Mouse (Mus musculus) CH12.LX (cell line): Measurements from ENCODE around the gene Kcnj6. TPM values are rescaled to one million over a fixed set of nuclear protein-coding genes. Genes with fewer than 3 reads are reported as not detected.

Source experiments
- DNase-seq: peaks from one replicate; pipeline ENCODE4 v3.0.0-alpha.2; 2013; ENCODE audit errors: extremely low read depth
- H3K27ac ChIP-seq: 2 replicates; pipeline ENCODE4 v1.5.1; 2012; ENCODE audit warnings: low read depth, mild to moderate bottlenecking, control low read depth, moderate library complexity; ENCODE audit not compliant: insufficient read depth
- H3K27me3 ChIP-seq: replicated peaks from 2 replicates; pipeline ENCODE3; 2012; ENCODE audit warnings: inconsistent platforms
- H3K36me3 ChIP-seq, 2 experiments: replicated peaks in 1 of 2; 2 replicates each; pipeline versions ENCODE3 to v1.6.1; 2012; ENCODE audit warnings: inconsistent platforms in 1 of 2, low read length in 1 of 2, mild to moderate bottlenecking in 1 of 2, mixed read lengths in 1 of 2, moderate library complexity in 1 of 2; ENCODE audit not compliant: control insufficient read depth in 1 of 2, insufficient read depth in 1 of 2
- H3K4me1 ChIP-seq, 2 experiments: 2 replicates each; pipeline ENCODE4 v1.6.1; 2012; ENCODE audit warnings: inconsistent platforms in 1 of 2, moderate library complexity in 1 of 2; ENCODE audit not compliant: insufficient read depth in 2 of 2, control insufficient read depth in 1 of 2
- H3K4me2 ChIP-seq: 2 replicates; pipeline ENCODE4 v1.6.1; 2012; ENCODE audit warnings: low read depth, mild to moderate bottlenecking, control low read depth; ENCODE audit not compliant: poor library complexity, insufficient read depth, severe bottlenecking
- H3K4me3 ChIP-seq, 3 experiments: fragments of 150-350 bp in 1 of 3; sonication (generic) in 1 of 3; replicated peaks in 1 of 3; 2 replicates each; pipeline versions ENCODE3 to v1.5.1; 2011 to 2012; ENCODE audit warnings: low read depth in 2 of 3, low read length in 2 of 3, mild to moderate bottlenecking in 2 of 3, moderate library complexity in 2 of 3, control low read depth in 1 of 3, improper control_type of control experiment in 1 of 3, inconsistent platforms in 1 of 3, mixed read lengths in 1 of 3; ENCODE audit not compliant: poor library complexity in 1 of 3
- H3K79me2 ChIP-seq: replicated peaks from 2 replicates; pipeline ENCODE4 v1.6.1; 2012; ENCODE audit warnings: mild to moderate bottlenecking, moderate library complexity; ENCODE audit not compliant: control insufficient read depth, poor library complexity, insufficient read depth, severe bottlenecking; ENCODE audit errors: extremely low read depth
- H3K9ac ChIP-seq: 2 replicates; pipeline ENCODE4 v1.6.1; 2012; ENCODE audit warnings: low read depth, mild to moderate bottlenecking, control low read depth, moderate library complexity; ENCODE audit not compliant: insufficient read depth
- H3K9me3 ChIP-seq: replicated peaks from 2 replicates; pipeline ENCODE3; 2012; ENCODE audit warnings: low read length, inconsistent platforms, mixed read lengths
- BHLHE40 ChIP-seq: IDR thresholded peaks from 2 replicates; pipeline ENCODE4 v1.6.1; 2011; ENCODE audit warnings: mild to moderate bottlenecking, low read depth, low read length, improper control_type of control experiment
- CHD2 ChIP-seq: IDR thresholded peaks from 2 replicates; pipeline ENCODE4 v1.6.1; 2011; ENCODE audit warnings: low read length, improper control_type of control experiment
- E2F4 ChIP-seq: IDR thresholded peaks from 2 replicates; pipeline ENCODE4 v1.6.1; 2011; ENCODE audit warnings: low read depth, low read length, improper control_type of control experiment; ENCODE audit not compliant: insufficient replicate concordance
- ELF1 ChIP-seq: IDR thresholded peaks from 2 replicates; pipeline ENCODE4 v1.6.1; 2014; ENCODE audit warnings: low read depth, mild to moderate bottlenecking, inconsistent platforms, low read length, improper control_type of control experiment
- EP300 ChIP-seq: IDR thresholded peaks from 2 replicates; pipeline ENCODE4 v1.6.1; 2011; ENCODE audit warnings: low read length, improper control_type of control experiment
- GABPA ChIP-seq: IDR thresholded peaks from 2 replicates; pipeline ENCODE4 v1.6.1; 2012; ENCODE audit warnings: low read depth, low read length, improper control_type of control experiment, inconsistent platforms; ENCODE audit not compliant: insufficient replicate concordance
- JUND ChIP-seq: conservative IDR thresholded peaks from 2 replicates; pipeline ENCODE4 v1.6.1; 2011; ENCODE audit warnings: low read depth, low read length, improper control_type of control experiment
- MAFK ChIP-seq: IDR thresholded peaks from 2 replicates; pipeline ENCODE4 v1.6.1; 2011; ENCODE audit warnings: low read length, improper control_type of control experiment; ENCODE audit not compliant: insufficient replicate concordance
- MAZ ChIP-seq: IDR thresholded peaks from 2 replicates; pipeline ENCODE4 v1.6.1; 2012; ENCODE audit warnings: low read depth, mild to moderate bottlenecking, inconsistent platforms, low read length, improper control_type of control experiment, moderate library complexity
- MEF2A ChIP-seq: IDR thresholded peaks from 2 replicates; pipeline ENCODE4 v1.6.1; 2014; ENCODE audit warnings: low read depth, mild to moderate bottlenecking, inconsistent platforms, low read length, improper control_type of control experiment, borderline replicate concordance
- MXI1 ChIP-seq: IDR thresholded peaks from 2 replicates; pipeline ENCODE4 v1.6.1; 2011; ENCODE audit warnings: mild to moderate bottlenecking, low read depth, low read length, improper control_type of control experiment
- MYC ChIP-seq: IDR thresholded peaks from 2 replicates; pipeline ENCODE4 v1.6.1; 2011; ENCODE audit warnings: low read depth, mild to moderate bottlenecking, improper control_type of control experiment, low read length
- POLR2A ChIP-seq: IDR thresholded peaks from 2 replicates; pipeline ENCODE4 v1.6.1; 2011; ENCODE audit warnings: low read depth, mild to moderate bottlenecking, improper control_type of control experiment, low read length
- POLR2AphosphoS2 ChIP-seq: IDR thresholded peaks from 2 replicates; pipeline ENCODE4 v1.6.1; 2011; ENCODE audit warnings: low read depth, low read length, improper control_type of control experiment
- RAD21 ChIP-seq: IDR thresholded peaks from 2 replicates; pipeline ENCODE4 v1.6.1; 2011; ENCODE audit warnings: low read depth, mild to moderate bottlenecking, low read length, improper control_type of control experiment, moderate library complexity
- RCOR1 ChIP-seq: conservative IDR thresholded peaks from 2 replicates; pipeline ENCODE4 v1.6.1; 2012; ENCODE audit warnings: low read depth, mild to moderate bottlenecking, inconsistent platforms, low read length, improper control_type of control experiment
- SIN3A ChIP-seq: IDR thresholded peaks from 2 replicates; pipeline ENCODE4 v1.6.1; 2012; ENCODE audit warnings: low read length, improper control_type of control experiment, inconsistent platforms
- SMC3 ChIP-seq: IDR thresholded peaks from 2 replicates; pipeline ENCODE4 v1.6.1; 2011; ENCODE audit warnings: low read depth, low read length, improper control_type of control experiment
- TBP ChIP-seq: conservative IDR thresholded peaks from 2 replicates; pipeline ENCODE4 v1.6.1; 2011; ENCODE audit warnings: low read depth, low read length, improper control_type of control experiment
- TCF12 ChIP-seq: IDR thresholded peaks from 2 replicates; pipeline ENCODE4 v1.6.1; 2014; ENCODE audit warnings: low read depth, mild to moderate bottlenecking, inconsistent platforms, low read length, improper control_type of control experiment
- USF2 ChIP-seq: conservative IDR thresholded peaks from 2 replicates; pipeline ENCODE4 v1.6.1; 2011; ENCODE audit warnings: low read depth, low read length, improper control_type of control experiment
- ZC3H11A ChIP-seq: IDR thresholded peaks from 2 replicates; pipeline ENCODE4 v1.6.1; 2012; ENCODE audit warnings: low read depth, mild to moderate bottlenecking, inconsistent platforms, low read length, improper control_type of control experiment
- ZKSCAN1 ChIP-seq: IDR thresholded peaks from 2 replicates; pipeline ENCODE4 v1.6.1; 2012; ENCODE audit warnings: low read depth, inconsistent platforms, low read length, improper control_type of control experiment, borderline replicate concordance
- ZMIZ1 ChIP-seq: IDR thresholded peaks from 2 replicates; pipeline ENCODE4 v1.6.1; 2012; ENCODE audit warnings: low read depth, mild to moderate bottlenecking, inconsistent platforms, low read length, improper control_type of control experiment
- dilution Hi-C: fragments of 300-500 bp; cut with MboI; formaldehyde crosslinking; loops from 2 replicates; pipeline ENCODE4 v1.14.3; 2020; ENCODE audit warnings: low sequenced_read_pairs; ENCODE audit not compliant: extremely low pct_unique_long_range_greater_than_20kb, extremely low pct_ligation_motif_present
- in situ Hi-C: fragments of 300-500 bp; cut with MboI; formaldehyde crosslinking; loops from 3 replicates; pipeline ENCODE4 v1.14.3; 2019; ENCODE audit warnings: low sequenced_read_pairs, low pct_ligation_motif_present, low pct_unique_long_range_greater_than_20kb, mixed read lengths
- polyA plus RNA-seq: library from polyadenylated mRNA; unstranded; fragments of >175 nt; gene quantifications from 2 replicates; pipeline ENCODE4 v1.2.1, GENCODE M21; 2012; ENCODE audit warnings: low read depth; ENCODE audit not compliant: insufficient read length
- total RNA-seq, 2 experiments: library from RNA; depleted of rRNA; stranded (reverse); fragments of 300-350 nt in 1 of 2; fragments of >200 nt in 1 of 2; gene quantifications; 2 replicates each; pipeline ENCODE4 v1.2.3; 2012 to 2014

Gene Kcnj6
- total and polyA plus RNA-seq, 3 experiments: not detected

GRCm38 (mm10) chr16:94773928-94774327, 223.6 kb downstream of the Kcnj6 start:
- Histone ChIP-seq H3K79me2 (no peaks in the 10 kb centered on the region), H3K4me2 (no peak overlapping the region), H3K9ac (no peak overlapping the region), H3K27me3 (no peaks in the 10 kb centered on the region), H3K4me3 (no peak overlapping the region), H3K4me1 (peaks cover 0 to 9% of the 10 kb centered on the region in 2 experiments; a peak in 2 of 4 replicates), H3K36me3 (no peaks in the 10 kb centered on the region), H3K9me3 (no peaks in the 10 kb centered on the region), H3K27ac (no peak overlapping the region)
- dilution Hi-C loops: no loop called here
- in situ Hi-C loops: no loop called here
- peak; percentile 31; the same call in 1 of the 2 replicates for TF ChIP-seq ELF1
- no peak for TF ChIP-seq GABPA
- DNase-seq: peak; percentile 20

GRCm38 (mm10) chr16:94767606-94768005, 229.9 kb downstream of the Kcnj6 start:
- no peak for TF ChIP-seq MAFK
- no peak for TF ChIP-seq POLR2A
- TF ChIP-seq MXI1: no peak
- TF ChIP-seq RCOR1: no peak
- no peak for TF ChIP-seq MAZ
- TF ChIP-seq SMC3: no peak
- no peak for TF ChIP-seq MEF2A
- no peak for TF ChIP-seq ZMIZ1
- TF ChIP-seq POLR2AphosphoS2: no peak
- TF ChIP-seq E2F4: no peak
- TF ChIP-seq JUND: no peak
- TF ChIP-seq RAD21: no peak
- no peak for TF ChIP-seq EP300
- TF ChIP-seq, all 38 proteins: peak for 0
- dilution Hi-C loops (no loop called here), in situ Hi-C loops (no loop called here)
- Histone ChIP-seq H3K4me3 (no peak overlapping the region), H3K36me3 (no peaks in the 10 kb centered on the region), H3K4me2 (no peak overlapping the region), H3K27ac (no peak overlapping the region), H3K9me3 (peaks cover 6% of the 10 kb centered on the region), H3K79me2 (no peaks in the 10 kb centered on the region), H3K9ac (no peak overlapping the region), H3K4me1 (peaks cover 0 to 2% of the 10 kb centered on the region in 2 experiments; a peak in 1 of 4 replicates), H3K27me3 (peaks cover 7% of the 10 kb centered on the region)
- no peak for DNase-seq

DNA sequence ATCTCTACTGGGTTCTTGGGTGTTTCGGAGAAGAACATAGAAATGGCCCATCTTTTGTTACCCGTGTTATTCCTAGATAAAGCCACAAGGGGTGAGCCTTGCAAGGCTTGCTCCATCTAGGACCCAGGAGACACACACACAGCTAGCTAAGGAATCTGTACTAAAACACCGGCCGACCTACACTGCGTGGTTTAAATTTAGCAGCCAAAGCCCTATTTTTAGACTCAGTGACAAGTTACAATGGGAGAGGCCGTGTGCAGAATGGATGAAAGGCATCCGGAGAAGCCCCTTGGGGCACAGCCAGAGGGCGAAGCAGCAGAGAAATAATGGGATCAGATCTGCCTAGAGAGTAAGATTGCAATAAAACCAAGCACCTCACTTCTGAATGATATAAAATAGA, 232.4 kb downstream of the Kcnj6 start:
- TF ChIP-seq ZMIZ1: no peak
- no peak for TF ChIP-seq USF2
- no peak for TF ChIP-seq CHD2
- TF ChIP-seq BHLHE40: no peak
- no peak for TF ChIP-seq SIN3A
- no peak for TF ChIP-seq ZC3H11A
- TF ChIP-seq TBP: no peak
- TF ChIP-seq TCF12: no peak
- TF ChIP-seq MYC: no peak
- TF ChIP-seq ZKSCAN1: no peak
- TF ChIP-seq MEF2A: no peak
- TF ChIP-seq GABPA: no peak
- H3K79me2 ChIP-seq: no peaks in the 10 kb centered on the region
- no peak overlapping the region for H3K4me3 ChIP-seq
- no peak overlapping the region for H3K27ac ChIP-seq
- no peaks in the 10 kb centered on the region for H3K36me3 ChIP-seq
- dilution Hi-C loops (no loop called here), in situ Hi-C loops (no loop called here)
- H3K9me3 ChIP-seq: peaks cover 6% of the 10 kb centered on the region
- no peak for DNase-seq
- H3K4me1 ChIP-seq: peaks cover 0 to 2% of the 10 kb centered on the region in 2 experiments; a peak in 1 of 4 replicates
- no peak overlapping the region for H3K4me2 ChIP-seq
- H3K9ac ChIP-seq: no peak overlapping the region
- H3K27me3 ChIP-seq: peaks cover 12% of the 10 kb centered on the region
